Comparison of ENCODE assay signal across 19 mouse cellular contexts in genomic region chr10:5322562-5322961, GRCm38 (mm10).
DNase-seq lines count a peak whose midpoint lies in the region; ATAC-seq lines count a peak whose summit lies in the region.
"Had no signal": no experiment of that assay in that cellular context is flagged by ENCODE, and none has a peak within 500 bp of the region (broad histone marks: within the 10 kb centered on the region; RNA-seq: fewer than 3 reads in every experiment).

No protein-coding gene starts in this region.

- no peak overlapping the region for H3K9ac ChIP-seq in kidney, embryonic 15.5 days
- H3K9ac ChIP-seq: embryonic facial prominence, embryonic 13.5 days; heart, embryonic 12.5 days; limb, embryonic 15.5 days; liver, postnatal 0 days; neural tube, embryonic 15.5 days had no signal

- no peaks in the 10 kb centered on the region for H3K27me3 ChIP-seq in heart, embryonic 10.5 days (ENCODE audit: insufficient read depth, poor library complexity, severe bottlenecking)
- no peaks in the 10 kb centered on the region for H3K27me3 ChIP-seq in kidney, embryonic 15.5 days
- H3K27me3 ChIP-seq: embryonic facial prominence, embryonic 13.5 days; heart, embryonic 12.5 days; limb, embryonic 15.5 days; neural tube, embryonic 15.5 days had no signal

- no peaks in the 10 kb centered on the region for H3K9me3 ChIP-seq in heart, embryonic 10.5 days
- H3K9me3 ChIP-seq in kidney, embryonic 15.5 days (replicated peaks), result no peaks in the 10 kb centered on the region
- H3K9me3 ChIP-seq: embryonic facial prominence, embryonic 13.5 days; heart, embryonic 12.5 days; limb, embryonic 15.5 days; midbrain, embryonic 10.5 days; neural tube, embryonic 15.5 days had no signal

- peak; percentile 10 for DNase-seq in heart, embryonic 10.5 days (ENCODE audit: low spot score)
- DNase-seq in heart, postnatal 4 days, result no peak
- peak; percentile 88 for DNase-seq in brain, adult 2 months (ENCODE audit: low read depth, low spot score)
- peak; percentile 18 to 25 for DNase-seq in cerebellum, postnatal 10 days
- peak; percentile 27 for DNase-seq in naive thymus-derived CD4-positive, alpha-beta T cell, adult 2 months (ENCODE audit: low read depth)
- DNase-seq in adrenal gland, postnatal 25 days, result no peak
- DNase-seq in kidney, postnatal 14 days, result no peak
- DNase-seq: gastrocnemius, postnatal 14 days; kidney, adult 18-20 months; kidney, postnatal 25 days; liver, postnatal 0 days; lung, postnatal 36 days had no signal

- no peak for ATAC-seq in kidney, embryonic 15.5 days (replicated peaks; ENCODE audit: low FRiP score)
- ATAC-seq: forebrain, embryonic 16.5 days; liver, postnatal 0 days had no signal

- no peaks in the 10 kb centered on the region for H3K4me1 ChIP-seq in heart, embryonic 10.5 days
- H3K4me1 ChIP-seq in kidney, embryonic 15.5 days, result no peaks in the 10 kb centered on the region
- H3K4me1 ChIP-seq: embryonic facial prominence, embryonic 13.5 days; heart, embryonic 12.5 days; limb, embryonic 15.5 days; midbrain, embryonic 10.5 days; neural tube, embryonic 15.5 days had no signal

- no peaks in the 10 kb centered on the region for H3K36me3 ChIP-seq in heart, embryonic 10.5 days
- H3K36me3 ChIP-seq in kidney, embryonic 15.5 days, result no peaks in the 10 kb centered on the region
- H3K36me3 ChIP-seq: embryonic facial prominence, embryonic 13.5 days; heart, embryonic 12.5 days; limb, embryonic 15.5 days; midbrain, embryonic 10.5 days; neural tube, embryonic 15.5 days had no signal

- H3K27ac ChIP-seq in heart, embryonic 10.5 days, result no peak overlapping the region
- H3K27ac ChIP-seq in kidney, embryonic 15.5 days, result no peak overlapping the region
- H3K27ac ChIP-seq: embryonic facial prominence, embryonic 13.5 days; limb, embryonic 15.5 days; midbrain, embryonic 10.5 days; neural tube, embryonic 15.5 days had no signal

- no peak overlapping the region for H3K4me2 ChIP-seq in kidney, embryonic 15.5 days
- H3K4me2 ChIP-seq: embryonic facial prominence, embryonic 13.5 days; heart, embryonic 12.5 days; limb, embryonic 15.5 days; neural tube, embryonic 15.5 days had no signal

- 38% methylated on average over 7 of the region's 7 CpGs for WGBS in heart, embryonic 10.5 days
- WGBS in kidney, embryonic 15.5 days, result 18% methylated on average over 7 of the region's 7 CpGs

- no peak overlapping the region for H3K4me3 ChIP-seq in heart, embryonic 10.5 days
- H3K4me3 ChIP-seq in kidney, embryonic 15.5 days (replicated peaks), result no peak overlapping the region
- H3K4me3 ChIP-seq: embryonic facial prominence, embryonic 13.5 days; heart, embryonic 12.5 days; limb, embryonic 15.5 days; midbrain, embryonic 10.5 days; neural tube, embryonic 15.5 days had no signal

Comparison
In these comparisons a context has a peak if more than half of its experiments do, and no peak if none do; other contexts are left out.
1. DNase-seq: peak in heart, embryonic 10.5 days (single experiment), brain, adult 2 months (single experiment), cerebellum, postnatal 10 days (2 of 2) and naive thymus-derived CD4-positive, alpha-beta T cell, adult 2 months (single experiment); none in heart, postnatal 4 days (single experiment), adrenal gland, postnatal 25 days (single experiment) and kidney, postnatal 14 days (single experiment).